Mouse (Mus musculus) E14TG2a.4 (cell line): ENCODE data around the gene Erbb4.

Experiments used
- H3K27me3 ChIP-seq: 2 replicates; pipeline ENCODE4 v1.6.1; 2014; ENCODE audit warnings: low read length, control low read depth; ENCODE audit not compliant: insufficient read depth
- H3K36me3 ChIP-seq: 2 replicates; pipeline ENCODE4 v1.6.1; 2014; ENCODE audit warnings: low read length, control low read depth; ENCODE audit not compliant: insufficient read depth
- H3K4me1 ChIP-seq: replicated peaks from 2 replicates; pipeline ENCODE4 v1.6.1; 2014; ENCODE audit warnings: low read depth, low read length, control low read depth
- H3K4me3 ChIP-seq: replicated peaks from 2 replicates; pipeline ENCODE4 v1.5.1; 2014; ENCODE audit warnings: mild to moderate bottlenecking, low read length
- H3K9me3 ChIP-seq: 2 replicates; pipeline ENCODE4 v1.6.1; 2014; ENCODE audit warnings: low read length, control low read depth
- CTCF ChIP-seq: conservative IDR thresholded peaks from 2 replicates; pipeline ENCODE4 v1.5.1; 2014; ENCODE audit warnings: low read length
- NANOG ChIP-seq: IDR thresholded peaks from 2 replicates; pipeline ENCODE4 v1.6.1; 2014; ENCODE audit warnings: borderline replicate concordance, low read length, mixed read lengths
- POU5F1 ChIP-seq: IDR thresholded peaks from 2 replicates; pipeline ENCODE4 v1.6.1; 2014; ENCODE audit warnings: low read length, borderline replicate concordance

Gene Erbb4

DNA sequence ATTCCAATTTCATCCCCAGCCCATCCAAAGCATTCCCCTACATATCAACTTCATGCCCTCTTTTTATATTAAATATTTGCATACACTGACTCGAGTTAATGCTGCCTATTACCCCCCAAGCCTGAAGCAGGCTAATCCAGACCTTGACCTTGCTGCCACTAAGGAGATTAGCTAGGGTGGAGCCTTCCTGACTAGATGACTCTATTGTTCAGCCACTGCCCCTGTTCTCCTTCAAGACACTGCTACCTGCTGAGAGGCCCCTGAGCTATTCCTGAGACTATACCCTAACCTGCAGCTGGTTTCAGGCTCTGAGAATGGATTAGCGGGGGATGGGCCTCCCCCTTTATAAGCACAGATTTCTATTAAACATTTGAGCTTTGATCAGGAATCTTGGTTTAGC is 774.1 kb downstream of the Erbb4 start:
- TF ChIP-seq NANOG (peak; percentile 70; the same call in 1 of the 2 replicates), POU5F1 (no peak), CTCF (no peak)
- Histone ChIP-seq H3K36me3 (no peaks in the 10 kb centered on the region), H3K27me3 (no peaks in the 10 kb centered on the region), H3K9me3 (no peaks in the 10 kb centered on the region), H3K4me1 (0 out of 2 replicates have a peak, but pooled peaks cover 3% of the 10 kb centered on the region), H3K4me3 (no peak overlapping the region)

DNA sequence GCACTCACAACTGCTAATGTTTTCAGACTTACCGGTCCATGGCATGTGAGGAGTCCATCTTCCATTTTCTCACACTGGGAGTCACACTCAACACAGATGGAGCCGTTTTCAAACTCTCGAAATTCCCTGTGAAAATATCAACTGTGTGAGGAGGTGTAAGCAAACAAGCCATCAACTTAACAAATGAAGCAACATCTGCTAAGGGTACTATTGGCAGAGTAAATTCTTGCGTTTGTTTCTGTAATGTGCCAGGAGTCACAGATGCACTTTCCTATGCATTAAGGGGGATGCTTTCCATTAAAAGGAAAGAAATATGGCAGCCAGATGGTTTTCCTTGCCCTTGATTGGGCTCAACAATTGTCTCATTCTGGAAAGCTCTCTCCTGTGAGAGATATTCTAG is 802.0 kb downstream of the Erbb4 start:
- Histone ChIP-seq H3K36me3 (no peaks in the 10 kb centered on the region), H3K4me3 (no peak overlapping the region), H3K9me3 (no peaks in the 10 kb centered on the region), H3K27me3 (no peaks in the 10 kb centered on the region), H3K4me1 (peaks cover 11% of the 10 kb centered on the region)
- no peak for TF ChIP-seq POU5F1
- TF ChIP-seq NANOG: no peak
- no peak for TF ChIP-seq CTCF

DNA sequence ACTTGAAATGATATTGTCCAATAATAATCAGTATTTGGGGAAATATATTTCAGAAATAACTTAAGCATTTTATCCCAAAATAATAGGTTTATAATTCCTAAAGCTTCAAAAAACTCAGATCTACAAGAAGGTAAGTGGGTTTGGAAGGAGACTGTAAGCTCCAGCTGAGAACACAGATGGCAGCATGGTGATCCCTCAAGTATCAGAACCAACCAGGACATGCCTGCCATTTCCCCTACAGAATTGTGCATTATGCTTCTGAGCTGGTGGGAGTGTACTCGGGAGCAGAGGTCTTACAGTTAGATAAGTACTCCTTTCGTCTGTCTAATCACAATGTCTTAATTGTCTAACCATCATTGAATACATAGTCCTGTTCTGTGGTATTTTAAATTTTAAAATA is 823.4 kb downstream of the Erbb4 start:
- H3K4me1 ChIP-seq: no peaks in the 10 kb centered on the region
- H3K4me3 ChIP-seq: no peak overlapping the region
- H3K9me3 ChIP-seq: no peaks in the 10 kb centered on the region
- H3K36me3 ChIP-seq: no peaks in the 10 kb centered on the region
- TF ChIP-seq POU5F1 (no peak), NANOG (no peak), CTCF (no peak)
- H3K27me3 ChIP-seq: no peaks in the 10 kb centered on the region

DNA sequence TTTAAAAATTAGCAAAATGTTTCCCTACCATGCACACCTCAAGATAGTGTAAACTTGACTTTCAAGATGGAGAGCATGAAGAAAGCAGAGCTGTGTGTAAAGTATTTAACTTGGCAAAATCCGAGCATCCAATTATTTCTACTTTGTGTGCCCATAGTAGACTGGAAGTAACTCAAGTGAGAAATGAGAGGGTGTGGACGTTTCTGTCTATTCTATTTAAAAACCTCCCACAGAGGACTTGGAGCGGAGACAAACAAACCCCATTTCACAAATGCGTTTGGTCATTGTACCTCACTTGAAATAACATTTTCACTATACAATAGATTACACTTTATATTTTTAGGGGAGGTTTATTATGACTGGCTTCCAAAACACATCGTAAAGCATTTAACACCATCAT is 832.0 kb downstream of the Erbb4 start:
- Histone ChIP-seq H3K4me3 (no peak overlapping the region), H3K9me3 (no peaks in the 10 kb centered on the region), H3K4me1 (no peaks in the 10 kb centered on the region), H3K36me3 (no peaks in the 10 kb centered on the region), H3K27me3 (no peaks in the 10 kb centered on the region)
- TF ChIP-seq CTCF: no peak
- no peak for TF ChIP-seq NANOG
- TF ChIP-seq POU5F1: no peak

DNA sequence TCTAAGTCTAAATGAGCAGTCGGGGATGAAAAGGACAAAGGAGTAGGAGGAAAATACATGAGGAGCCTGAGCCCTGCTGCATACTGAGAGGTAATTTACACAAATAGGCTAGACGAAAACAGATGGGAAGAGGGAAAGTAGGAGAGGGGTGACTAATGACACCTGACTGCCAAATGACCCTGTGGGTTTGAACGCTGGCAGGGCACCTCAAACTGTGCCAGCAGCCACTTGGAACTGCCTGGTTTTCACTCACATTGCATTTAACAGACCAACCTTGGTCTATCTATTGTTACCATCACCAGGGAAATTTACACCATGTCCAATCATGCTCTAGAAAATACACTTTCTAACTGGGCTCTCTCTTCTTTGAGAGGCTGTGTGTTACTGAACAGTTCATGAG is 929.3 kb downstream of the Erbb4 start:
- Histone ChIP-seq H3K36me3 (no peaks in the 10 kb centered on the region), H3K4me3 (no peak overlapping the region), H3K9me3 (no peaks in the 10 kb centered on the region), H3K27me3 (no peaks in the 10 kb centered on the region), H3K4me1 (no peaks in the 10 kb centered on the region)
- TF ChIP-seq POU5F1: no peak

DNA sequence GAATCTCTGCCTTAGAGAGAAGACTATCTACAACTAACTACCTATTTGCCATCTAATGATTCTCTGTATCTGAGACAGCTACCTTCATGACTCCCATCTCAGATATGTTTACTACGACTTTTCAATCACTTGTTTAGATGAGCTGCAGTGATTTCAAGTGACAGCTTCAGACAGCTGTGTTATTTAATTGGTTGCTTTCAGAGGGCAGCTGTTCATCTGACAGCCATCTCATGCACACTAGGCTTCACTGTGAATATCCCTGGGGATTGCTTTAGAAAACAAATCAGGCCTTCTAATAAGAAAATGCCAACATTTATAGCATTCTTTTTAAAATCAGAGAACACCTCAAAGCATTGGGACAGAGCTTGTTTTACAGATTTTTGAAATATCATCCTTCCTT is 952.6 kb downstream of the Erbb4 start:
- Histone ChIP-seq H3K4me3 (no peak overlapping the region), H3K27me3 (no peaks in the 10 kb centered on the region)
- TF ChIP-seq NANOG (no peak), POU5F1 (no peak), CTCF (no peak)

DNA sequence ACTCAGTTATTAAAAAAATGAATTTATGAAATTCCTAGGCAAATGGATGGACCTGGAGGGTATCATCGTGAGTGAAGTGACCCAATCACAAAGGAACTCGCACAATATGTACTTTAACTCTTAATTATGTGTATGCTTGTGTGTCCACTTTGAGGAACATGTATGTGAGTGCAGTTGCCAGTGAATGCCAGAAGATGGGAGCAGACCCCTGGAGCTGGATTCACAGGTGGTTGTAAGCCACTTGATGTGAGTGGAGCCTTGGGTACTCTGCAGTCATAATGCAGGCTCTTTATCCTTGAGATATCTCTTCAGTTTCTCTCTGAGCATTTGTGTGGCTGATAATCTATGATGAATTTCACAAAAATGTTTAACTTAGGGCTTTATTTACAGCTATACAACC is 957.3 kb downstream of the Erbb4 start:
- TF ChIP-seq POU5F1 (no peak), CTCF (no peak)
- no peak overlapping the region for H3K4me3 ChIP-seq
- H3K4me1 ChIP-seq: no peaks in the 10 kb centered on the region
- H3K36me3 ChIP-seq: no peaks in the 10 kb centered on the region
- H3K9me3 ChIP-seq: no peaks in the 10 kb centered on the region
- H3K27me3 ChIP-seq: no peaks in the 10 kb centered on the region

More for the DNA sequence above, 952.6 kb downstream of the Erbb4 start:
- Histone ChIP-seq H3K36me3 (no peaks in the 10 kb centered on the region), H3K9me3 (no peaks in the 10 kb centered on the region), H3K4me1 (no peaks in the 10 kb centered on the region)

DNA sequence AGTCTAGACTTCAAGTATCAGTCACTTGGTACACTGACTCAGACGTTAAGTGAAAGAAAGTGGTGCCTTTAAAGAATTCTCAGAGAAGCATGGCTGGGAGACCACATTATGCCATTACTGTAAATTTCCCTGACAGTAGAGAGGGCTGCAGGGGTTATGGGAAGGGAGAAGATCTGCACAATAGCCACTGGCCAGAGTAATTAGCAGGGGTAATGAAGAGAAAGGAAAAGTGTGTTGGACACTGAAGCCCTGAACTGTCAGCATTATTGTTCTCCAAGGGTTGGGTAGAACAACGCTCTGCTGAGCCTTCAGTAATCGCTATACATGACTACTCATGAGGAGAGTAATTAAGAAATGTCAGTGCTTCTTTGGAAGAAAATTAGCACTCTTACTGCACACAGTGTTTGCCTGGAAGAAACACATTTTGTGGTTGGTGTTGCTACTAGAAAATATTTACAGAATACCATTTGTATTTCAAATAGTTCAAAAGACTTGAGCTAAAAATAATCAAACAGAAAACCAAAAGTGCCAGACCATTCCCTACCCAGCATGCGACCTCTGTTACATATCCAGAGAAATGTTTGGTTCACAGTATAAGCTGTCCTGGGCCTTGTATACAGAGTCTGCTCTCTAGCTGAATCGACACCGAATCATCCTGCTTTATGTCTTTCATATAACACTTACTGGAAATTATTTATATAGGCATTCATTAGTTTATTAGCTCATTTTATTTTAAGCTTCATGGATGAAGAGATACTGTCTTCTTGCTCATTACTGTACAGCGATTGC is 965.1 kb downstream of the Erbb4 start:
- no peak overlapping the region for H3K4me3 ChIP-seq
- no peak for TF ChIP-seq NANOG
- TF ChIP-seq CTCF: no peak
- no peak for TF ChIP-seq POU5F1
- no peaks in the 10 kb centered on the region for H3K9me3 ChIP-seq
- no peaks in the 10 kb centered on the region for H3K36me3 ChIP-seq
- no peaks in the 10 kb centered on the region for H3K4me1 ChIP-seq
- no peaks in the 10 kb centered on the region for H3K27me3 ChIP-seq

DNA sequence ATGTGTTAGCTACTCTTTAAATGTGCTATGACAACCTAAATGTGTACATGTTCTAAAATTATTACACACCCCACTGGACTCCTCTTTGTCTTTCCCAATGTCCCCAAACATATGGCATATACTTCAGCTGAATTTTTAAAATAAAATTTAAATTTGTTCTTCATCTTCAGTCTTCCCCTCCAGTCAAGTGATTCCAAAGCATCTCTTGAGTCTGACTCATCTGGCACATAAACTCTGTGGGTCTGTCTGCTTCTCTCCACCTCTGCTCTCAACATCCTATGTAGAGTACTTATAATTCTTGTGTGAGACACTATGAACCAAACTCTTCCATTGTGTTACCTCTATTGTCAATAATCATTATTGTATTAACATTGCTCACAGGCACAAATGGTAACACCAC is 972.9 kb downstream of the Erbb4 start:
- Histone ChIP-seq H3K27me3 (no peaks in the 10 kb centered on the region), H3K9me3 (no peaks in the 10 kb centered on the region), H3K4me1 (no peaks in the 10 kb centered on the region), H3K4me3 (no peak overlapping the region), H3K36me3 (no peaks in the 10 kb centered on the region)
- TF ChIP-seq POU5F1 (no peak), CTCF (no peak), NANOG (no peak)
